Mouse (Mus musculus): ENCODE results near the gene Tldc2. TPM values are rescaled to one million over a fixed set of nuclear protein-coding genes. Genes with fewer than 3 reads are reported as not detected.

Tldc2 gene
- polyA plus RNA-seq, 1 experiment from 2014 or later: not detected

GRCm38 (mm10) chr2:157064978-157065878, 21.6 kb upstream of the Tldc2 start:
- H3K4me3 ChIP-seq (ENCODE audit: low read depth, low read length): no peak overlapping the region
- H3K9me3 ChIP-seq (ENCODE audit: low read length): no peaks in the 10 kb centered on the region
- no peak overlapping the region; the same call in 1 of the 2 replicates for H3K9ac ChIP-seq (replicated peaks)
- no peaks in the 10 kb centered on the region for H3K36me3 ChIP-seq (replicated peaks; ENCODE audit: insufficient read depth, low read length)
- H3K4me2 ChIP-seq (ENCODE audit: low read depth, low read length): no peak overlapping the region
- H3K27me3 ChIP-seq (ENCODE audit: insufficient read depth, low read length): no peaks in the 10 kb centered on the region
- TF ChIP-seq EP300 (IDR thresholded peaks at IDR 0.05; ENCODE audit: low read depth): no peak
- ATAC-seq (no peak), DNase-seq (no peak)
- 79% methylated on average over 14 of the region's 14 CpGs for WGBS (ENCODE audit: insufficient replicate concordance)
- peaks cover 38% of the 10 kb centered on the region for H3K4me1 ChIP-seq (ENCODE audit: insufficient read depth)
- peak overlapping the region; percentile 76; the same call in 1 of the 2 replicates for H3K27ac ChIP-seq (ENCODE audit: low read depth)

- H3K4me3 ChIP-seq (ENCODE audit: low read depth, low read length): no peak overlapping the region
- no peaks in the 10 kb centered on the region for H3K9me3 ChIP-seq (ENCODE audit: low read length)
- no peaks in the 10 kb centered on the region for H3K36me3 ChIP-seq (replicated peaks; ENCODE audit: insufficient read depth, low read length)
- H3K4me1 ChIP-seq (ENCODE audit: insufficient read depth): peaks cover 44% of the 10 kb centered on the region
- ATAC-seq (no peak), DNase-seq (no peak)
- no peak overlapping the region for H3K9ac ChIP-seq (replicated peaks)
- WGBS (ENCODE audit: insufficient replicate concordance): 66% methylated on average over 7 of the region's 7 CpGs
- H3K4me2 ChIP-seq (ENCODE audit: low read depth, low read length): no peak overlapping the region
- no peak overlapping the region for H3K27ac ChIP-seq (ENCODE audit: low read depth)
- H3K27me3 ChIP-seq (ENCODE audit: insufficient read depth, low read length): no peaks in the 10 kb centered on the region
- TF ChIP-seq CTCF (IDR thresholded peaks at IDR 0.05; ENCODE audit: low read depth) (no peak), EP300 (IDR thresholded peaks at IDR 0.05; ENCODE audit: low read depth) (no peak)
These were observed 21.0 kb upstream of the Tldc2 start for GRCm38 (mm10) chr2:157065879-157066226.

GRCm38 (mm10) chr2:157066731-157067430, 20.0 kb upstream of the Tldc2 start:
- no peak overlapping the region for H3K27ac ChIP-seq (ENCODE audit: low read depth)
- no peak for ATAC-seq

GRCm38 (mm10) chr2:157068701-157069354, 18.0 kb upstream of the Tldc2 start:
- Histone ChIP-seq H3K27ac (ENCODE audit: low read depth) (peak overlapping the region; percentile 62; the same call in 1 of the 2 replicates), H3K27me3 (ENCODE audit: insufficient read depth, low read length) (no peaks in the 10 kb centered on the region), H3K4me2 (ENCODE audit: low read depth, low read length) (no peak overlapping the region), H3K36me3 (replicated peaks; ENCODE audit: insufficient read depth, low read length) (no peaks in the 10 kb centered on the region), H3K9ac (replicated peaks) (no peak overlapping the region), H3K4me3 (ENCODE audit: low read depth, low read length) (no peak overlapping the region), H3K4me1 (ENCODE audit: insufficient read depth) (peaks cover 56% of the 10 kb centered on the region), H3K9me3 (ENCODE audit: low read length) (no peaks in the 10 kb centered on the region)
- no peak for DNase-seq
- ATAC-seq: no peak
- 75% methylated on average over 14 of the region's 14 CpGs for WGBS (ENCODE audit: insufficient replicate concordance)
- TF ChIP-seq CTCF (IDR thresholded peaks at IDR 0.05; ENCODE audit: low read depth) (no peak), EP300 (IDR thresholded peaks at IDR 0.05; ENCODE audit: low read depth) (no peak)

More at GRCm38 (mm10) chr2:157066731-157067430, 20.0 kb upstream of the Tldc2 start:
- no peak overlapping the region for H3K4me3 ChIP-seq (ENCODE audit: low read depth, low read length)
- 66% methylated on average over 7 of the region's 7 CpGs for WGBS (ENCODE audit: insufficient replicate concordance)
- H3K9ac ChIP-seq (replicated peaks): no peak overlapping the region
- H3K9me3 ChIP-seq (ENCODE audit: low read length): no peaks in the 10 kb centered on the region
- no peak overlapping the region for H3K4me2 ChIP-seq (ENCODE audit: low read depth, low read length)
- no peaks in the 10 kb centered on the region for H3K27me3 ChIP-seq (ENCODE audit: insufficient read depth, low read length)
- no peak for DNase-seq
- no peaks in the 10 kb centered on the region for H3K36me3 ChIP-seq (replicated peaks; ENCODE audit: insufficient read depth, low read length)
- peaks cover 55% of the 10 kb centered on the region for H3K4me1 ChIP-seq (ENCODE audit: insufficient read depth)
- TF ChIP-seq CTCF (IDR thresholded peaks at IDR 0.05; ENCODE audit: low read depth) (no peak), EP300 (IDR thresholded peaks at IDR 0.05; ENCODE audit: low read depth) (no peak)

- 44% methylated on average over 3 of the region's 3 CpGs for WGBS (ENCODE audit: insufficient replicate concordance)
- Histone ChIP-seq H3K4me1 (ENCODE audit: insufficient read depth) (peaks cover 51% of the 10 kb centered on the region), H3K9ac (replicated peaks) (0 out of 2 replicates have a peak overlapping the region, but pooled peaks have one; percentile 7), H3K9me3 (ENCODE audit: low read length) (no peaks in the 10 kb centered on the region), H3K36me3 (replicated peaks; ENCODE audit: insufficient read depth, low read length) (no peaks in the 10 kb centered on the region), H3K4me3 (ENCODE audit: low read depth, low read length) (no peak overlapping the region), H3K27me3 (ENCODE audit: insufficient read depth, low read length) (no peaks in the 10 kb centered on the region), H3K4me2 (ENCODE audit: low read depth, low read length) (no peak overlapping the region), H3K27ac (ENCODE audit: low read depth) (peak overlapping the region; percentile 62)
- DNase-seq (no peak), ATAC-seq (no peak)
- no peak for TF ChIP-seq EP300 (IDR thresholded peaks at IDR 0.05; ENCODE audit: low read depth)
- no peak for TF ChIP-seq CTCF (IDR thresholded peaks at IDR 0.05; ENCODE audit: low read depth)
These were observed 17.5 kb upstream of the Tldc2 start for GRCm38 (mm10) chr2:157069355-157069735.

Measured in liver, postnatal 0 days (tissue).